Mouse (Mus musculus): ENCODE data around the gene Hif3a. TPM values are rescaled to one million over a fixed set of nuclear protein-coding genes. Genes with fewer than 3 reads are reported as not detected.

Gene Hif3a
- polyA plus RNA-seq, 1 experiment from 2014 or later = 4.9 TPM

DNA sequence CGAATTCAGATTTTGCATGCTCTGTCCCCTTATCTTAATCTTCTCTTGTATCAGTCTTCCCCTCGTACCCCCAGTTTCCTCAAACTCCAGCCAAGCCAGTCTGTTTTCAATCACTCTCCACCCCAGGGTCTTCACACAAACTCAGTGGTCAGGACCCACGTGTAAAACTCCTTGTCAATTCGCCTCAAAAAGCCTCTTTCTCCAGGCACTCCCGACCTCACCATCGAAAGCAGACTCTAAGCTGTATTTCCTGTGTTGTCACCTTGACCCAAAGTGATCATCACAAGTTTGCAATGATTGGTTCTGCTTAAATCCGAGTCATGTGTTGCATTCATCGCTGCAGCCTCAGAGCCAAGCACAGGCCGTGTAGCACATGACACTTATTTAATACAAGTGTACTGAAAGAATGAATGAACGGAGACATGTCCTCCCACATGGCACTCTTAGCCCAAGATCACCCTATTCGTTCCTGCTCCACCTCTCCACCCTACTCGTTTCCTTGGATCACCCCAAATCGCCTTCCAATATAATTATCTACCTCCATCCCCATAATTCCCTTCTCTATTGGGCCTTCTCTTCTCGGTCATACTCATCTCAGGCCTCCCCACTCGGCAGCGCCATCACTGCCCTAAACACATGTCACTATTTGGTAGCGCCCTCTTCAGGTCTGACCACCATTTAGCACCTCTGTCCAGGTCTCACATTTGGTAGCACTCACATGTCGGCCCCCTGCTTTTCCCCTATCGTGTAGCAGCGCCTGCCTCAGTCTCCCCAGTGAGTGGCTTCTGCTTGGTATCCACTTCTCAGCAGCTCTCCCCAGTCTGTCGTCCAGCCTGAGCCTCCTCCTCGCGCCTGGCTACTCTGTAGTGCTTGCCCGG is 35.3 kb downstream of the Hif3a start:
- DNase-seq (ENCODE audit: low spot score) (no peak), ATAC-seq (ENCODE audit: low FRiP score) (no peak; the same call in 1 of the 2 replicates)
- peaks cover 17% of the 10 kb centered on the region for H3K36me3 ChIP-seq (replicated peaks; ENCODE audit: control insufficient read depth, insufficient read depth)
- peak overlapping the region; percentile 85 for H3K9ac ChIP-seq
- H3K4me1 ChIP-seq (replicated peaks; ENCODE audit: control insufficient read depth, insufficient read depth, low read length) = peaks cover 16% of the 10 kb centered on the region
- H3K27me3 ChIP-seq (ENCODE audit: control insufficient read depth, insufficient read depth, low read length) = no peaks in the 10 kb centered on the region
- no peaks in the 10 kb centered on the region for H3K9me3 ChIP-seq (ENCODE audit: control insufficient read depth, low read length)
- peak overlapping the region; percentile 78 for H3K4me3 ChIP-seq (replicated peaks; ENCODE audit: low read length)
- H3K4me2 ChIP-seq (replicated peaks) = peak overlapping the region; percentile 71
- peak overlapping the region; percentile 62 for H3K27ac ChIP-seq
- 10% methylated on average over 24 of the region's 24 CpGs for WGBS

DNA sequence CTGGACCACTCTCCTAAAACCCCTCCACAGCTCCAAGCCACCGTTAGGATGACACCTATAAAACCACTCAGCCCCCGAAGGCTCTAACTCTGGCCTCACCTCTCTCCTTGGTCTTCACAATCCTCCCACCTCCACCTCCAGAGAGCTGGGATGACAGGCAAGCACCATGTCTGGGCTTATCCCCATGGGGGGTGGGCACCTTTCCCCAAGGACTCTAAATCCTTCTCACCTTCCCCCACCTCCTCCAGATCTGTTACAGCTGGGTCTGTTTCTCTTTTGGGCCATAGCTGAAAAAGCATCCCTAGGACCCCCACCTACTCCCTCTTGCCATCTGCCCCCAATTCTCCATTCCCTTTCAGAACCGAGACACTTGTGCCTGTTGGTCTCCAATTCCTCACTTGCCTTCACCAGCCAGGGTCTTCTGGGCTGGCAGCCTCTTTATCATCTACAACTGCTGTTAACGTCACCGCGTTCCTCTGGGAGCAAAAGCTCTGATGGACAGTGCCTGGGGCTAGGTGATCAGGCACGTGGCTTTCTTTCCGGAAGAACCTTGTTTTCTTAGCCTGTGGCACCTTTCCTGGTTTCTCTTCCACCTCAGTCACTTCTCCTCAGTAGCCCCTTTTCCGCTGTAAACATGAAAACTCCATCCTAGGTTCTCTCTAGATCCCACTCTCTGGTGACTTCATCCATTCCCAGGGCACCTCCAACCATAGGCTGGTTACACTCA is 36.2 kb downstream of the Hif3a start:
- Histone ChIP-seq H3K4me2 (replicated peaks) (peak overlapping the region; percentile 71), H3K27me3 (ENCODE audit: control insufficient read depth, insufficient read depth, low read length) (no peaks in the 10 kb centered on the region), H3K9ac (peak overlapping the region; percentile 85), H3K4me1 (replicated peaks; ENCODE audit: control insufficient read depth, insufficient read depth, low read length) (peaks cover 16% of the 10 kb centered on the region), H3K4me3 (replicated peaks; ENCODE audit: low read length) (peak overlapping the region; percentile 78), H3K27ac (no peak overlapping the region), H3K36me3 (replicated peaks; ENCODE audit: control insufficient read depth, insufficient read depth) (peaks cover 26% of the 10 kb centered on the region), H3K9me3 (ENCODE audit: control insufficient read depth, low read length) (no peaks in the 10 kb centered on the region)
- ATAC-seq (ENCODE audit: low FRiP score) = no peak
- no peak for DNase-seq (ENCODE audit: low spot score)
- 82% methylated on average over 9 of the region's 9 CpGs for WGBS

DNA sequence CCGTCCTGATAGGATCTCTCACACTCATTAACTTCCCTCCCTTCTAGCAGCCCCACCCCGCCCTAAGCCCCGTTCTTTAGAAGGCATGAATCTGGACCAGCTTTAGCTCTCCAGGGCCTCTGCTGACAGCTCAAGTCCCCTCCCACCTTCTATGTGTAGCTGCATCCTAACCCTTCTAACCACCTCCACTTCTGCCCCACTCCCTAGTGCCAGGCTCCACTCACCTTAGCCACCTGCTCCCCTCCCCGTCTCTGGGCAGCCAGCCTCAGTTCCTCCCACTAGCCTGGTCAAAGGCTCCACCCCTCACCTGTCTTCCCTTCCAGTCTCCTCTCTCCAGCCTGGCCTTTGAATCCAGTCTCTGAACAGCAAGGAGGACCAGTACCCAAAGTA is 36.7 kb downstream of the Hif3a start:
- no peak for ATAC-seq (ENCODE audit: low FRiP score)
- Histone ChIP-seq H3K4me2 (replicated peaks) (no peak overlapping the region), H3K27ac (no peak overlapping the region), H3K9me3 (ENCODE audit: control insufficient read depth, low read length) (no peaks in the 10 kb centered on the region), H3K36me3 (replicated peaks; ENCODE audit: control insufficient read depth, insufficient read depth) (peaks cover 31% of the 10 kb centered on the region), H3K4me3 (replicated peaks; ENCODE audit: low read length) (no peak overlapping the region), H3K9ac (0 out of 2 replicates have a peak overlapping the region, but pooled peaks have one; percentile 14), H3K4me1 (replicated peaks; ENCODE audit: control insufficient read depth, insufficient read depth, low read length) (peaks cover 16% of the 10 kb centered on the region), H3K27me3 (ENCODE audit: control insufficient read depth, insufficient read depth, low read length) (no peaks in the 10 kb centered on the region)
- DNase-seq (ENCODE audit: low spot score) = no peak
- 89% methylated on average over 4 of the region's 4 CpGs for WGBS

DNA sequence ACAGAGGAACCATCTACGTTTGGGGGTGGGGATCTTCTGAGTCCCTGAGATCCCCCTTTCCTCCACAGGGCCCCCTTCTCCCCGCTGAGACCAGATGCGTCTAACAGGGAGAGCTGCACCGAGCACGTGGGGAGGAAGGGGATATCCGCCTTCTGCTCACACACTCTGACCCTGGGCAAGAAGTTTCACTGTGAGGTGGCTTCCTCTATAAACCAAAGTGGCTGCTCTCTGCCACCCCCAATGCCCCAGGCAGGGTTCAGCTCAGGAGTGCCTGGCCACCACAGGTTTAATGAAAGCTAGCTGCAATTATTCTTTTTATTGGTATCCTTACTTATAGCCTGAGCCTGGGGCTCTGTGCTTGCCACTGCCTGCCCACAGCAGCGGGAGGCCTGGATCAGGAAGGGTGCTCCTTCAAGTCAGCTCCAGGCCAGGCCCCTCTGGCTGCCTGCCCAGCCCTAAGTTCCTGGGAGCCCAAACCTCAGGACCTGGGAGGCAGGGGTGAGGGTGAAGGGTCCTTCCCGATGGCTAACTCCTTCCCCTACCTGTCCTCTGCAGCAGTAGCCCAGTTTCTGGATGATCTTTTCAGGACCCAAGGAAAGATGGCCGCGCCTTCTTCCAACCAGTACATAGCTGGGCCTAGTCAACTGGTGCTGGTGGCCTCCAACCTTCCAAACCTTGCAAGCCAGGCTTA is 37.3 kb downstream of the Hif3a start:
- WGBS = 85% methylated on average over 10 of the region's 10 CpGs
- peaks cover 16% of the 10 kb centered on the region for H3K4me1 ChIP-seq (replicated peaks; ENCODE audit: control insufficient read depth, insufficient read depth, low read length)
- 0 out of 2 replicates have a peak overlapping the region, but pooled peaks have one; percentile 14 for H3K9ac ChIP-seq
- no peak overlapping the region for H3K27ac ChIP-seq
- H3K4me2 ChIP-seq (replicated peaks) = no peak overlapping the region
- ATAC-seq (ENCODE audit: low FRiP score) = no peak
- H3K27me3 ChIP-seq (ENCODE audit: control insufficient read depth, insufficient read depth, low read length) = no peaks in the 10 kb centered on the region
- peaks cover 36% of the 10 kb centered on the region for H3K36me3 ChIP-seq (replicated peaks; ENCODE audit: control insufficient read depth, insufficient read depth)
- no peak overlapping the region for H3K4me3 ChIP-seq (replicated peaks; ENCODE audit: low read length)
- no peaks in the 10 kb centered on the region for H3K9me3 ChIP-seq (ENCODE audit: control insufficient read depth, low read length)
- DNase-seq (ENCODE audit: low spot score) = no peak

DNA sequence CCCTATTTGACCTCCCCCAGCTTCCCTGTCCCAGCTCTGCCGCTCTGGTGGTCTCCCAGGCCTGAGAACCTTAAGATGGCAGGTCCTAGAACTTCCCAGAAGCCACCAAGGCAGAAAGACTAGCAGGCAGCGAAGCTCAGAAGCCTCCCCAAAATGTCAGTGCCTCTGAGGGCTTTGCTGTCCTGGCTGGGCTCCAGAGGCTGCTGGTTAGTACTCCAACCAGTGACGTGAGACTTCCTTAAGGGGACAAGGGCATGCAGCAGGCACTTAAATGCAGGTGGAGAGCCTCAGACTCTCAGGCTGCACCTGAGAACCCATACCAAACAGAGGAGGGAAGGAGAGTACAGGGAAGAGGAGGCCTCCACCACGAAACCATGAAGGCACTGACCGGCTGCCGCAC is 38.1 kb downstream of the Hif3a start:
- Histone ChIP-seq H3K4me2 (replicated peaks) (no peak overlapping the region), H3K27me3 (ENCODE audit: control insufficient read depth, insufficient read depth, low read length) (no peaks in the 10 kb centered on the region), H3K27ac (no peak overlapping the region), H3K9ac (no peak overlapping the region), H3K9me3 (ENCODE audit: control insufficient read depth, low read length) (no peaks in the 10 kb centered on the region), H3K36me3 (replicated peaks; ENCODE audit: control insufficient read depth, insufficient read depth) (peaks cover 44% of the 10 kb centered on the region), H3K4me3 (replicated peaks; ENCODE audit: low read length) (no peak overlapping the region), H3K4me1 (replicated peaks; ENCODE audit: control insufficient read depth, insufficient read depth, low read length) (peaks cover 16% of the 10 kb centered on the region)
- no peak for DNase-seq (ENCODE audit: low spot score)
- 85% methylated on average over 6 of the region's 6 CpGs for WGBS
- no peak for ATAC-seq (ENCODE audit: low FRiP score)

DNA sequence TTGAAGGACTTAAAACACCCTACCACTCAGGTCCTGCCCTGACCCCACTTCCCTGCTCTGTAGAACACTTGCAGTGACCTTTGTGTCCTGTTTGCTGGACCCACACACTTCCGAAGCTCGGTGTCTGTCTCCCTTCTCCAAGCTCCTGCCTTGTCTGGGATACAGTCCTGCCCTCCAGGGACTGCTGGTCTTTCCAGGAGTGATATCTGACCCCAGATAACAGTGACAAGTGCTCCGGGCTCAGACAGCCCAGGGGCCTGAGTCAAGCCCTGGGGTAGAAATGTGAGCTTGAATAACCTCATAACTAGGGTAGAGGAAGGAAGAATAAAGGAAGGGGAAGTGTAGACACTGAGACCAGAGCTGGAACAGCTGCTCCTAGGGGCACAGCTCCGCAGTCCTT is 38.5 kb downstream of the Hif3a start:
- Histone ChIP-seq H3K9me3 (ENCODE audit: control insufficient read depth, low read length) (no peaks in the 10 kb centered on the region), H3K4me1 (replicated peaks; ENCODE audit: control insufficient read depth, insufficient read depth, low read length) (peaks cover 16% of the 10 kb centered on the region), H3K4me3 (replicated peaks; ENCODE audit: low read length) (no peak overlapping the region), H3K27me3 (ENCODE audit: control insufficient read depth, insufficient read depth, low read length) (no peaks in the 10 kb centered on the region), H3K9ac (no peak overlapping the region), H3K36me3 (replicated peaks; ENCODE audit: control insufficient read depth, insufficient read depth) (peaks cover 44% of the 10 kb centered on the region), H3K27ac (no peak overlapping the region), H3K4me2 (replicated peaks) (no peak overlapping the region)
- 86% methylated on average over 4 of the region's 4 CpGs for WGBS
- ATAC-seq (ENCODE audit: low FRiP score) = no peak
- no peak for DNase-seq (ENCODE audit: low spot score)

DNA sequence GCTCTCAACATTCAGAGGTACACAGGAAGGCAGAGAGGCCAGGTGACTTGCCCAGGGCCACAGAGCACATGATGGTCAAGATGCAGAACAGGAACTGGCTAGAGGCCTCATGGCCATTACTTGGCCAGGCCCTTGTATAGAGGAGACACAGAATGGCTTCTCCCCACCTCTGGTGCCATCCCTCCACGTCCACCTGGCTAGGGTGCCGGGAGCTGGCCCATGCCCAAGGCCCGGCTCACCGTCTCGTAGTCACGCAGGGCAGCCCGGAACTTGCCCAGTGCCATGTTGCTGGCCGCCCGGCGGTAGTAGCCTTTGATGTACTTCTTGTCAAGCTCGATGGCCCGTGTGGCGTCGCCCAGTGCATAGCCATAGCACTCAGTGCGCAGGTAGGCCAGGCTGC is 40.1 kb downstream of the Hif3a start:
- DNase-seq (ENCODE audit: low spot score) (no peak), ATAC-seq (ENCODE audit: low FRiP score) (no peak)
- H3K36me3 ChIP-seq (replicated peaks; ENCODE audit: control insufficient read depth, insufficient read depth) = peaks cover 51% of the 10 kb centered on the region
- no peak overlapping the region for H3K4me2 ChIP-seq (replicated peaks)
- H3K4me3 ChIP-seq (replicated peaks; ENCODE audit: low read length) = no peak overlapping the region
- H3K27ac ChIP-seq = no peak overlapping the region
- H3K9me3 ChIP-seq (ENCODE audit: control insufficient read depth, low read length) = no peaks in the 10 kb centered on the region
- peaks cover 20% of the 10 kb centered on the region for H3K4me1 ChIP-seq (replicated peaks; ENCODE audit: control insufficient read depth, insufficient read depth, low read length)
- no peak overlapping the region for H3K9ac ChIP-seq
- no peaks in the 10 kb centered on the region for H3K27me3 ChIP-seq (ENCODE audit: control insufficient read depth, insufficient read depth, low read length)
- WGBS = 95% methylated on average over 15 of the region's 15 CpGs

DNA sequence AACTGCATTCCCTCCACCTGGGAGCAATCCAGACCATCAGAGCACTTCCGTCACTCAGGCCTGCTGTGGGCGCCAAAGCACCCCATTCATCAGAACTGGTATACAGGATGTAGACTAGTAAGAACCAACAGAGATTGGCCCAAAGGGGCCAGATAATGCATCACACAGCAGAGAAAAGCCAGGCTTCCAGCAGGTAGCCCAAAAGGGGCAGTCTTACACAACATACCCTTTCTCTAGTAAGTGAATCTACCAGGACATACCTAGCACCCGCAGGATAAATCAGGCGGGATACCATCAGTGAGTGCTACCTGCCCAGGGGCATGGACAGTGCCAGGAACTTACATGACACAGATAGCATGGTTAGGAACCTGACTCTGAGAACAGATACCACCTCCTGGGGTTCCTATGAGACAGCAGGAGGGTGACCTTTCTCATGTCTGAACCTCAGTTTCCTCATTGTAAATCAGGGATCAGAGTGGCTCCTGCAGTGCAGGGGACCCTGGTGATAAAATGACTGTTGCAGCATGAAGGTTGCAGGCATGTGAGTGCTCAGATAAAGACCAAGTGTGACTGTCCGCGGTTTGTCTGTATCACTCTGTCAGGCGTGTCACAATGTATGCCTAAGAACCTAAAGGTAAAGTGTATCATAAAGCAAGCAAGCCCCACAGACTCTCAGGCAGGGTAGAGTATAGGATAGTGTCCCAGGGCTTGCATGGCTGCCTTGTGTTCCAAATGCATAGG is 42.6 kb downstream of the Hif3a start:
- ATAC-seq (ENCODE audit: low FRiP score) (no peak), DNase-seq (ENCODE audit: low spot score) (no peak)
- Histone ChIP-seq H3K4me2 (replicated peaks) (no peak overlapping the region), H3K9ac (no peak overlapping the region), H3K27me3 (ENCODE audit: control insufficient read depth, insufficient read depth, low read length) (no peaks in the 10 kb centered on the region), H3K27ac (no peak overlapping the region), H3K36me3 (replicated peaks; ENCODE audit: control insufficient read depth, insufficient read depth) (peaks cover 68% of the 10 kb centered on the region), H3K4me1 (replicated peaks; ENCODE audit: control insufficient read depth, insufficient read depth, low read length) (0 out of 2 replicates have a peak, but pooled peaks cover 4% of the 10 kb centered on the region), H3K9me3 (ENCODE audit: control insufficient read depth, low read length) (no peaks in the 10 kb centered on the region), H3K4me3 (replicated peaks; ENCODE audit: low read length) (no peak overlapping the region)
- 90% methylated on average over 7 of the region's 7 CpGs for WGBS

Measured in hindbrain, embryonic 14.5 days (tissue).